Mouse (Mus musculus) heart, postnatal 0 days (tissue): ENCODE results near the gene Fgfr2. TPM values are rescaled to one million over a fixed set of nuclear protein-coding genes. Genes with fewer than 3 reads are reported as not detected.

Source experiments
- ATAC-seq: fragments of 200-750 bp; cut with Nextera tagmentation; 2 replicates; pipeline ENCODE4 v1.8.0; 2017; ENCODE audit warnings: low read depth, moderate number of reproducible peaks, moderate library complexity; ENCODE audit not compliant: insufficient read depth
- DNase-seq: peaks from one replicate; pipeline ENCODE4 v3.0.0-alpha.2; 2016; ENCODE audit warnings: low spot score
- H3K27ac ChIP-seq: fragments of 300-500 bp; sonication (generic); 2 replicates; pipeline ENCODE4 v1.5.1; 2014; ENCODE audit warnings: low read depth, mild to moderate bottlenecking
- H3K27me3 ChIP-seq: fragments of 300-500 bp; sonication (generic); 2 replicates; pipeline ENCODE4 v1.6.1; 2014; ENCODE audit warnings: low read length, mixed read lengths; ENCODE audit not compliant: control insufficient read depth, insufficient read depth
- H3K36me3 ChIP-seq: fragments of 300-500 bp; sonication (generic); replicated peaks from 2 replicates; pipeline ENCODE4 v1.6.1; 2014; ENCODE audit warnings: low read length, mixed read lengths; ENCODE audit not compliant: control insufficient read depth, insufficient read depth
- H3K4me1 ChIP-seq: fragments of 300-500 bp; sonication (generic); 2 replicates; pipeline ENCODE4 v1.6.1; 2014; ENCODE audit warnings: antibody characterized with exemption; ENCODE audit not compliant: control insufficient read depth, insufficient read depth
- H3K4me2 ChIP-seq: fragments of 300-500 bp; sonication (generic); 2 replicates; pipeline ENCODE4 v1.6.1; 2014; ENCODE audit warnings: low read depth, mild to moderate bottlenecking, low read length, moderate library complexity
- H3K4me3 ChIP-seq: fragments of 300-500 bp; sonication (generic); 2 replicates; pipeline ENCODE4 v1.5.1; 2014; ENCODE audit warnings: low read depth, low read length
- H3K9ac ChIP-seq: fragments of 300-500 bp; sonication (generic); replicated peaks from 2 replicates; pipeline ENCODE4 v1.6.1; 2014; ENCODE audit warnings: low read depth, low read length, mixed read lengths
- H3K9me3 ChIP-seq: fragments of 300-500 bp; sonication (generic); replicated peaks from 2 replicates; pipeline ENCODE4 v1.6.1; 2016; ENCODE audit warnings: low read length; ENCODE audit not compliant: control insufficient read depth
- CTCF ChIP-seq: IDR thresholded peaks from 2 replicates; pipeline ENCODE4 v1.5.1; 2016; ENCODE audit warnings: antibody characterized with exemption, control low read depth, low read depth
- EP300 ChIP-seq: IDR thresholded peaks from 2 replicates; pipeline ENCODE4 v1.6.1; 2016; ENCODE audit warnings: antibody characterized with exemption, low read depth
- WGBS: fragments of 180-500 bp; shearing (Covaris S2); extraction: QIAGEN DNeasy Blood & Tissue Kit; methylation state at CpG from one replicate; pipeline ENCODE4 v1.1.7; 2014; 5-methylcytosine and 5-hydroxymethylcytosine counted together
- polyA plus RNA-seq: library from polyadenylated mRNA; unstranded; fragments of >200 nt; fragmentation: Nextera tagmentation; extraction: Ambion mirVana; gene quantifications from 2 replicates; pipeline ENCODE4 v1.2.1, GENCODE M21; 2015
- total RNA-seq: library from RNA; depleted of rRNA; stranded (reverse); fragments of >200 nt; gene quantifications from 2 replicates; pipeline ENCODE4 v1.2.3, GENCODE M21; 2014; ENCODE audit warnings: low replicate concordance

Fgfr2 gene
- total and polyA plus RNA-seq, 2 experiments from 2014 or later = 3.8 to 11.5 TPM

DNA sequence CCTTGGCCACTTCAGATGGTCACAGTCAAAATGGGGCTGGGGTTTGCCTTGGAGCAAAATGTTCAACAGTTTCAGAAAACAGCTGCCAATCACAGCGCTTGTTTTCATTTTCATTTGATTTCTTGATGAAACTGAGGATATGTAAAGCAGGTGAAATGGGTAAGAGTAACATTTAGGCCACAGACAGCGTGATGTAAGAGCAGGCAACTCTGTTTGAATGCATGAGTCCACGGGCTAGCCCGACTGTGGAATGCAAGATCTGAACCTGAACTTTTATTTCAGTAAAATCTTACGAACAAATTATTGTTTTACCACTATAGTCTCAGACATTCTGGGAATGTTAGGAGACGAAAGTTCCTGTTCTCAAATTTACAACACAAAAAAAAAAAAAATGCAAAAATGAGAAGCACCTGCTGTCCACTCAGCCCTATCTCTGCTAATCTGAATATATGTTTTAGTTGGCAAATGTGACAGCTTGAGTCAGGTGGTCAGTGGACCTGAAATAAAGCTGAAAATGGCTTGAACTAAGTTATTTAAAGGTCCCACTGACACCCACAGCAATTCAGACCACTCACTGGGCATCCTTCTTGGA, 362.5 kb downstream of the Fgfr2 start:
- Histone ChIP-seq H3K27me3 (no peaks in the 10 kb centered on the region), H3K9ac (no peak overlapping the region), H3K27ac (no peak overlapping the region), H3K36me3 (peaks cover 39% of the 10 kb centered on the region), H3K4me1 (peaks cover 12% of the 10 kb centered on the region; the same call in 1 of the 2 replicates), H3K4me3 (no peak overlapping the region), H3K4me2 (no peak overlapping the region), H3K9me3 (no peaks in the 10 kb centered on the region)
- ATAC-seq = no peak
- TF ChIP-seq CTCF (no peak), EP300 (no peak)
- DNase-seq = no peak
- WGBS = 90% methylated on average over 6 of the region's 6 CpGs

- 95% methylated on average over 6 of the region's 6 CpGs for WGBS
- no peak overlapping the region for H3K4me3 ChIP-seq
- TF ChIP-seq CTCF (no peak), EP300 (no peak)
- DNase-seq = no peak
- no peaks in the 10 kb centered on the region for H3K27me3 ChIP-seq
- H3K9me3 ChIP-seq = no peaks in the 10 kb centered on the region
- H3K36me3 ChIP-seq = peaks cover 39% of the 10 kb centered on the region
- no peak for ATAC-seq
- no peak overlapping the region for H3K27ac ChIP-seq
- peaks cover 7% of the 10 kb centered on the region for H3K4me1 ChIP-seq
- H3K9ac ChIP-seq = no peak overlapping the region
- no peak overlapping the region for H3K4me2 ChIP-seq
Measured at GRCm38 (mm10) chr7:132759926-132760325, 363.2 kb downstream of the Fgfr2 start.

DNA sequence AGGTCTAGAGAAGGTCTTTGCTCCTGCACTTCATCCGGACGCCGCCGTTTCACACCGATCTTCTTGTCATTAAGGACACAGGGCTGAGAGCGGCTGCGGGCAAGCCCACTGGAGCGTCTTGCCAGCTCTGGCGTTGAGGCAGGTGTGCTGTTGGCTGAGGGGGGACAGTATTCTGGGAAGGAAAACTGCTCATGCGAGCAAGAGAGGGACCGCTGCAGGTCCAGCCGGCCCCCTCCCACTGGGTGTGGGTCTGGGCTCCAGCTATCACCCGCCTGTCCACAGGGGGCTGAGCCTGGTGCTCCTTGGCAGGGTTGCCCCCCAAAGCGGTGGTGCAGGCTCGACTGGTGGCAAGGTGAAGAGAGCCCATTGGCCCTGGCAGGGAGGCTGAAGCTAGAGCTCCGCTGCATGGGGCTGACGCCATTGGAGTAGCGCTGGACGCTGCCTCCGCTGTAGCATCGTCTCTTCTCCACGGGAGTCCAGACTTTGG, 363.7 kb downstream of the Fgfr2 start:
- Histone ChIP-seq H3K4me2 (no peak overlapping the region), H3K27me3 (no peaks in the 10 kb centered on the region), H3K9ac (no peak overlapping the region), H3K4me3 (no peak overlapping the region), H3K9me3 (no peaks in the 10 kb centered on the region), H3K36me3 (peaks cover 39% of the 10 kb centered on the region), H3K4me1 (peaks cover 12% of the 10 kb centered on the region), H3K27ac (no peak overlapping the region)
- TF ChIP-seq EP300 (no peak), CTCF (no peak)
- WGBS = 95% methylated on average over 22 of the region's 22 CpGs
- ATAC-seq (no peak), DNase-seq (no peak)

DNA sequence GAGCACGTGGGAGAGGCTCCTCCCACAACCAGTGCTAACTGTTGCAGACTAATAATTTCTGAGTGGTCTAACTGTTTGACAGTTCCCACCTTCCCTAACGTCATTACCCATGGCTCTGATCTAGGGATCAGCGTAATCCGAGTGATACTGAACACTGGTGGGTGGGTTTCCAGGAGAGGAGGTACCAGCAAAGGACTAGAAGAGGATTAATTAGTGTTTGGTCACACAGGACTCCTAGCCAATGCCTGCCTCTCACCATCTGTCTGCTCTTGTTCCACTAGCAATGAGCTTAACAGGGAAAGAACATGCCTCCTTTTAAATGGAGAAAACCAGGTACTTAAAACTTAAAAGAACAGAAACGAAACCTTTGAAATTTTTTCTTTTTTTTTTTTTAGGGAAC, 364.3 kb downstream of the Fgfr2 start:
- DNase-seq (no peak), ATAC-seq (no peak)
- peaks cover 39% of the 10 kb centered on the region for H3K36me3 ChIP-seq
- no peak overlapping the region for H3K27ac ChIP-seq
- 87% methylated on average over 5 of the region's 5 CpGs for WGBS
- no peak overlapping the region for H3K9ac ChIP-seq
- H3K9me3 ChIP-seq = no peaks in the 10 kb centered on the region
- H3K4me2 ChIP-seq = no peak overlapping the region
- no peaks in the 10 kb centered on the region for H3K27me3 ChIP-seq
- TF ChIP-seq EP300 (no peak), CTCF (no peak)
- peaks cover 17% of the 10 kb centered on the region for H3K4me1 ChIP-seq
- H3K4me3 ChIP-seq = no peak overlapping the region

DNA sequence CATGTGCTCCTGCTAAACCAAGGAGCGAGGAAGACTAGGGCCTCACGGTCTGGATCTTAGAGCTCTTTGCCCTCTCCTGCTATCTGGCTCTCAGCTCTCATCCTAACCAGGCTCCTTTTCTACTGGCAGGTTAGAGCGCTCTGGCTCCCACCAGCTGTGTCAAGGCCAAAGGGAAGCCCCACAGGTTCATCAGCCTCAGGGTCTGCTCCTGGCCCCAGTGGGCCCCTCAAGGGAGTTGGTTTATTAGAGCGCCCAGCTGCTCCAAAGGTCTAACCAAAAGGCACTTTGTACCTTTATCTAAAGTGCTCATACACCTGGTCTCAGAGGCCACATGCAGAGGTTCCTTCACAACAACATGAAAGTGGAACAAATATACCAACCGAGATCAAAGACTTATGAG, 366.8 kb downstream of the Fgfr2 start:
- Histone ChIP-seq H3K9me3 (no peaks in the 10 kb centered on the region), H3K4me3 (no peak overlapping the region), H3K27ac (no peak overlapping the region), H3K9ac (no peak overlapping the region), H3K36me3 (peaks cover 34% of the 10 kb centered on the region), H3K4me1 (peaks cover 28% of the 10 kb centered on the region), H3K4me2 (no peak overlapping the region), H3K27me3 (no peaks in the 10 kb centered on the region)
- TF ChIP-seq EP300 = no peak
- TF ChIP-seq CTCF = no peak
- WGBS = 84% methylated on average over 5 of the region's 5 CpGs
- no peak for DNase-seq
- no peak for ATAC-seq

DNA sequence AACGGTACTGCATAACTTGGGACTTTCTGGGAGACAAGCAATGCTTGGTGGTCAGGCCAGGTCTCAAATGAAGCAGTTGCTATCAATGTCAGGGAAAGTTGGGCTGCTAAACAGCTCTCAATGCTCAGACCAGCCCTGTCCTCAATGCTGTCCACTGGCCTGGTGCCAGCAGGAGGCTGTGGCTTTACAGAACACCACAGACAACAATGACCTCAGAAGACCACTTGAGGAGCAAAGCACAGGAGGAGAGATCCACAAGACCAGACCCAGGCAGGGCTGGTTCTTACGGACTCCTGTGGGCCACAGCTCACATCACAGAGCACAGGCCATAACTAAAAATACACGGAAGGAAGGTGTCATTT, 368.8 kb downstream of the Fgfr2 start:
- 26% methylated on average over 3 of the region's 3 CpGs for WGBS
- Histone ChIP-seq H3K36me3 (peaks cover 40% of the 10 kb centered on the region), H3K4me2 (no peak overlapping the region), H3K4me1 (peaks cover 29% of the 10 kb centered on the region), H3K9me3 (no peaks in the 10 kb centered on the region), H3K27me3 (no peaks in the 10 kb centered on the region), H3K4me3 (no peak overlapping the region), H3K27ac (peak overlapping the region; percentile 40), H3K9ac (no peak overlapping the region; the same call in 1 of the 2 replicates)
- TF ChIP-seq EP300 = no peak
- TF ChIP-seq CTCF = no peak
- DNase-seq = no peak
- ATAC-seq = peak; percentile 55; the same call in 1 of the 2 replicates
